Mouse (Mus musculus) monocyte, adult 2 months (primary cell): ENCODE measurements around the gene Zfp868.
"Not testable (repeated sequence)": the region's sequence is repeated elsewhere in the genome, so short reads cannot be mapped to it uniquely, and the experiment has no call there.

Experiments
- DNase-seq, 2 experiments: peaks; one replicate each; pipeline ENCODE4 v3.0.0; 2022; ENCODE audit warnings: low spot score in 2 of 2, low read depth in 1 of 2

Gene Zfp868

DNA sequence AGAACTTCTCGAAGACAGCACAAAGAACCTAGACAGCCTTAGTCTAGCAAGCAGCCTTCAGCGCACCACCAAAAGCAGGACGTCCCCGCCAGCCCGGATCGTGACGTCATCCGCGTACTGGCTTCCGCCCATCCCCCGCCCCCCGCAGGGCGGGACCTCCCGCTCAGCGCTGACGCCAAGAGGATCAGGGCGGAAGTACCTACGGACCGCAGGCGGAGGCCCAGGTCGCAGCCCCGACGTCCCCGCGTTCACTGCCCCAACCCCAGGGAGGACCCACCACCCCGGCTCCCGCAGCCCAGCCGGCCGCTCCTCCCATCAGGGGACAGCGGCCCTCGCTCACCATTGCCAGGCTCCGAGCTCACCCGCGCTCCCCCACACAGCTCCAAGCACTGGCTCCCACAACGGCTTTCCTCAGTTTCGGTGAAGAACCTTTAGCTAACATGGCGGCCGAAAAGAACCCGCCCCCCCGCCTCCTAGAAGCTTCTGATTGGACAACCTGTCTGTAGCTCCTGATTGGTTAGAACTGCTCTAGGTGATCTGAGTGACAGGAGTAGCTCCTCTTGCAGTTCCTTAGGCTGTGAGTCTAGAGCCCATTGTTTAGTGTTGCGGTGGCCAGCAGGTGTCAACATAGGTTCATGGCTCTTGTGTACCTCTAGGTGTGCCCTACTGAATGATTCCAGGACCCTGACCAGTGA lies at the start of gene Zfp868:
Zfp868 (minus strand) TSS at position 454 of the 695 bp plus-strand sequence.
- peak; percentile 91 to 98 for DNase-seq

DNA sequence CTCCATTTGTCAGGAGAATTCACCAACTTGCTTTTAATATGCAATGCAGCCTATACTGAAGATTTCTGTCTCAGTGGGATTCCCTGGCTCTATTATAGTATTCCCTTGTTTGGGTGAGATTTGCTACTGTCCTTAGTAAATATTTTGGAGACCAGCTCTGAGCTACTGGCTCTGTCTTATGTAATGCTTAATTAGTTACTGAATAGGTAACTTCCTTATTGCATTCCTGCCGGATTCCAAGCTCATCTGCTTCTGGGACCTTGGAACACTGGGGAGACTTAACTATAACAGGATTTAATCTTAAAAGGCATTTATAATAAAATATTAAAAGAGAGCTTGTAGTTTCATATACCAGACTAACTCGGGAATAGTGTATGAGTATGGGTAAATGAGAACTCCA lies 39.7 kb upstream of the Zfp868 start:
- DNase-seq: not testable (repeated sequence)

DNA sequence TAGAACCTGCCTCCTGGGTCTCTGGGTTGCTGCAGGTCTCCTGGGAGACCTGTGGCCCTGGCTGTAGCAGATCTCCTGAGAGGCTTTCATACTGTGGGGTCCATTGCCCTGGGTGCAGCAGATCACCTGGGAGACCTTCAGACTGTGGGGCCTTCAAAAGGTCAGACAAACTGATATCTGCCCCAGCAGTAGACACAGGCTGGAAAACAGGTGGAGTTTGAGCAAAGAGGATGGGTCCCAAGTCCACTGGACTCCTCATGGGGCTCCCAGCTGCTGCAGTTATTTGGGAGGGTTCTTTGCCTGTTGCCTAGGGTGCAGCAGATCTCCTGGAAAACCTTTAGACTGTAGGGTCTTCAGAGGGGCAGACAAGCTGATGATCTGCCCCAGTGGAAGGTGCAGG lies 35.9 kb upstream of the Zfp868 start:
- no peak for DNase-seq

DNA sequence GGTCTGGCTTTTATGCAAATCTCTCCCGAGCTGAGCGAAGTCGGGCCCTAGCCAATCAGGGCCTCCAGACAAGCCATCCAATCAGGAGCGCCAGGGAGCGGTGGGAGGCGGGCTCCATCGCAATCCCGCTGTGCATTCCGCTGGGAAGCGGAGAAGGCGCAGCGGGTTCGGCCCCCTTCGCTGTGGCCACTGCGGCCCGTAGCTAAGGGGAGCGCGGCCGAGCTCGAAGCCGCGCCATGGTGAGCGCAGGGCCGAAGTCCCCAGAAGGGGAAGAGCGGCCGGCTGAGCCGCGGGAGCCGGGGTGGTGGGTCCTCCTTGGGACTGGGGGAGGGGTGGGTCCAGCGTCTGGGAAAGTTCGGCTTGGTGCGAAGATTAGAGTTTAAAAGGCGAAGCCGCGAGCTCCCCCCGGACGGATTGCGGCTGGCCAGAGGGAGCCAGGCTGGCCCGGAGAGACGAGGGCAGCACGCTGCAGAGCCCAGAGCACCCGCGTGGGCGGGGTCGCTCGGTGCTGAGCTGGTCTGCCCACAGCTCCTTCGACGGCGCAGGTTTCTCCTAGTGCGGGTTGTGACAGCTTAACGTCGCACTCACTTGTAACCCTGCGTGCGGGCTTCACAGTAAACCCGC lies 29.1 kb upstream of the Zfp868 start, which contains the start of gene Zfp964:
Zfp964 (plus strand) TSS at position 122 of the 624 bp plus-strand sequence.
- peak; percentile 11 to 43 for DNase-seq

DNA sequence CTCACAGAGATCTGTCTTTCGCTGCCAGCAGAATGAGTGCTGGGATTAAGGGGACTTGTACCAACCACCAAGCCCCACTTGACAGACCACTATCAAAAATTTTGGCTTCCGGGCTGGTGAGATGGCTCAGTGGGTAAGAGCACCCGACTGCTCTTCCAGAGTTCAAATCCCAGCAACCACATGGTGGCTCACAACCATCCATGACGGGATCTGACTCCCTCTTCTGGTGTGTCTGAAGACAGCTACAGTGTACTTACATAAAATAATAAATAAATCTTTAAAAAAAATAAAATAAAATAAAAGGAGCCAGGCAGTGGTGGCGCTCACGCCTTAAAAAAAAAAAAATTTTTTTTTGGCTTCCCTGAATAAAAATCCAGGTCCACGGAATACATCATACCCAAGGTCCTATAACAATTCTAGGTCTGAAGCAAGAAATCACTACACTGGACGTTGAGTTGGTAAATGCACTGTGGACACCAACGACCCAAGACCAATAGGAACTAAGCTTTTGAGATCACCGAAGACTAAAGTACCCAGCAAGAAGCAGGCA lies 28.5 kb upstream of the Zfp868 start:
- no peak for DNase-seq

DNA sequence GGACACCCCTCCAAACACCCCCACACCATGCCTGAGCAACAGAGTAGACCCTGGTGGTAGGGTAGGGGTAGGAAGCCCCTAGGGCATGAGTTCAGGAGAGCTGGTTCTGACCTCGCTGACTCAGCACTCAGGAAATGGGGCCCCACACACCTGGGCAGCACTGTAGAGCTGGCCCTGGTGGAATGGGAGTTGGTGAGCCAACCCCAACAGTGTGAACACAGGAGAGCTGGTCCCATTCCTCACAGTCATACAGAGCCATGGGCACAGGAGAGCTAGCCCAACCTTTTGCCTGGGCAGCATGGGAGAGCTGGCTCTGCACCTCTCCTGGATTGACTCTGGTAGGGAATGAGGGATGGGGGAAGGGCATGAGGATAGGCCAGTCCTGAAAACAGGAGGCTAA lies 7.3 kb downstream of the Zfp868 start:
- DNase-seq: no peak

DNA sequence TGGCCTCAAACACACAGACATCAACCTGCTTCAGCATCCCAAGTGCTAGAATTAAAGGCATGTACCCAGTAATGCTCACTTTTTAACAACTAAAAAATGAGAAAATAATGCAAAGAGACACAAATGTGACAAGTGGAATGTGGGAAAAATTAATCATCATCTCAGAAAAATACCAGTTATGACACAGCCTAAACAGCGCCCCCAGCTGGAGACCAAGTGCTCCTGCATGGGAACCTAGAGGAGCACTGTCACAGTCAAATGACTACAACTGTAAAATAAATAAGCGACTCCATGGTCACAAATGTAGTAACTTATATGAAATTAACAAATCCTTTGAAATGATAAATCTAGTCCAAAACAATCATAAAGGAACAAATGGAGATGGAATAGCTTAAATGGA lies 10.7 kb downstream of the Zfp868 start:
- no peak for DNase-seq

DNA sequence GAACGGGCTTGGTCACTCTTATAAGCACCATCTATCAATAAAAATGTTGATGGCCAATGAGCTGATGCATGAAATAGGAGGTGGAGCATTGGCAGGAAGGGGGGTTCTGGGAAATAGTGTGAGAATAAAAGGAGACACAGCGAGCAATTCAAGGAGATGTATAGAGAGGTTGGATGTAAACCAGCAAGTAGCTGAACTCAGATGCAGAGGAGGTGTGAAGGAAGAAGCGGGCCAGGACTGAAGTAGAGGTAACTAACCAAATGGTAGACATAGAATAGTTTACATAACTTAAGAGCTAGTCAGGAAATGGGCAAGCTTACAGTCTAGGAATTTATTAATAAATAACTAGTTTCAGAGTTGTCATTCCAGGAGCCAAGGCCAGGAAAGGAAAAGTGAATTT lies 27.8 kb downstream of the Zfp868 start:
- not testable (repeated sequence) for DNase-seq

DNA sequence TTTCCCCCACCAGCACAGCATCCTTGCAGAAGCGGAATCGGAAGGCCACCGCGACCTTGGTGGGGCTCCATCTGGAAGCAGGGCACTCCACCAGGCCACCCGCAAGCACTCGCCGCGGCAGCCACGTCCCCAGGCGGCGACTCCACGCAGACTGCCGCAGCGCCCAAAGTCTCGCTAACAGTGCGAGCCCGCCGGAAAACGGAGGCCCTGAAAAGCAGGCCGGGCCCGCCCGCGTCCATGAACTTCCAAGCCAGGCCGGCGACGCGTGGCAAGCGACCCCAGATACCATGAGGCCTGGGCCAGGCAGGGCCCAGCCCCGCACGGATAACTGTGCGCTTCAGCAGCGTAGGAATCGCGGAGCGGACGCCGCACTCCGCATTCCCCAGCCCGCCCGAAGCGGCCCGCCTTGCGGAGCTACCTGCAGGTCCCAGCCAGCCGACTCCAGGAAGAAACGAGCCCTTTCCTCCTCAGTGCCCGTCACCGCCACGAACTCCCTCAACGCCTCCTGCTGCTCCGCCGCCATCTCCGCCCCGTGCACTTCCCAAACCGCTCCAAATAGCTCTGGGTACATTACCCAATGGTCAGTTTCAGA lies 40.6 kb downstream of the Zfp868 start:
- no peak for DNase-seq

DNA sequence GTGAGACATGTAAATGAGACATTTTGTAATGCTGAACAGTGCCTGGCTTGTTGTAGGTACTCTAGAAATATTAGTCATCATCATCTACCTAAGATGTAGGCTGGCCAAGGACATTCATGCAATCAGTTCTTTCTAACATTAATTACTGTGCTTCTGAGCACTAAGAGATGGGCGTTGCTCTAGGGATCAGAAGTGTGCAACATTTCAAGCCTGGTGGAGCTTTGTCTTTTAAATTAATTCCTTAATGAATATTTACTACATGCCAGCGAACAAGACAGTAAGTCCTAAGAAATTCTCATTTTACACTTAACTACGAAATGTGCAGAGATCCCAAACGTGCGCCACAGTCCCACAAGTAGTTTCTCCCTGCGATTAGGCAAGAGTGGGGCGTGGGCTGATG lies 41.1 kb downstream of the Zfp868 start:
- DNase-seq: not testable (repeated sequence)
